Mouse (Mus musculus) hematopoietic stem cell, adult 5-6 weeks (primary cell): Measurements from ENCODE around the gene Dcbld1. TPM values are rescaled to one million over a fixed set of nuclear protein-coding genes. Genes with fewer than 3 reads are reported as not detected.
"Not testable (repeated sequence)": the region's sequence is repeated elsewhere in the genome, so short reads cannot be mapped to it uniquely, and the experiment has no call there.

Experiments used
- ATAC-seq, 2 experiments: fragments of 125-278 bp in 1 of 2; replicated peaks in 1 of 2; 2 replicates each; pipeline ENCODE4 v1.8.0; 2016 to 2017; ENCODE audit warnings: inconsistent platforms in 2 of 2, mild to moderate bottlenecking in 2 of 2, moderate number of reproducible peaks in 2 of 2, low read depth in 1 of 2, moderate TSS enrichment in 1 of 2; ENCODE audit not compliant: low FRiP score in 2 of 2, poor library complexity in 2 of 2, severe bottlenecking in 2 of 2, insufficient read depth in 1 of 2, low TSS enrichment in 1 of 2
- total RNA-seq: library from RNA; stranded (forward); fragments of 172-1452, 232-1000 nt; gene quantifications from 2 replicates; pipeline ENCODE4 v1.2.3, GENCODE M21; 2017

Dcbld1 gene
- total RNA-seq, 1 experiment from 2014 or later = 0.40 TPM

DNA sequence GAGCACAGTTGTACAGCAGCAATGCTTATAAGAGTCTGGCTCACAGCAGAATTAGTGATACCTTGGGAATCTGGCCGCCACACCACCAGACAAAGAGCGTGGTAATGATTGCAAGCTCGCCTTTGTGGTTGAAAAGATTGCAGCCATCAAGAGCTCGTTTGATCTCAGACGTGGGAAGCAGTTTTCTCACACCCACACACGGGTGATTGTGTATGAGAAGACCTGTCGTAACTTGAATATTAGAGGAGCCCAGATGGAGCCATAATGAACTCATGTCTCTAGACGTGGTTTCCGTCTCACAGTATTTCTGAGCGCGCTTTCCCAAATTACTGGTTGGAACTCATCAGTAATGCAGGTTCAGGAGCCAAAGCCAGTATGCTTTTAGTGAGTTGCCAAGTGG, 20.0 kb downstream of the Dcbld1 start:
- ATAC-seq = no peak

DNA sequence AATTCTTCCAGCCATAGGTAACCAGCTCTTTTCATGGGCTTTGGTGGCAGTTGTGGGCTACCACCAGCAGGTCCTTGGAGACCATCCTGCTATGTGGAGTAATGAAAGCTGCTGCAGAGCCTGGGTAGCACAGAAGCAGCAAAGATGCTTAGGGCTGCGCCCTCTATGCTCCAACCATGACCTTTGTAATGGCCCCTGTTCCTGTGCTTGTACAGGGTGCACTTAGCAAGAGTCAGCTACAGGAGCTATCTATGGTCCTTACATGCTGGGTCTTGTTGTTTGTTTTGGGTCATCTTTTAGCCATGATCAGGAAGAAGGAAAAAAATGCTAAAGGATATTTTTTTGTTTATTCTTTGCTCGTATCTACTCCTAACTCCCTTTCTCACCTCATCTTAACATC, 24.3 kb downstream of the Dcbld1 start:
- no peak for ATAC-seq

DNA sequence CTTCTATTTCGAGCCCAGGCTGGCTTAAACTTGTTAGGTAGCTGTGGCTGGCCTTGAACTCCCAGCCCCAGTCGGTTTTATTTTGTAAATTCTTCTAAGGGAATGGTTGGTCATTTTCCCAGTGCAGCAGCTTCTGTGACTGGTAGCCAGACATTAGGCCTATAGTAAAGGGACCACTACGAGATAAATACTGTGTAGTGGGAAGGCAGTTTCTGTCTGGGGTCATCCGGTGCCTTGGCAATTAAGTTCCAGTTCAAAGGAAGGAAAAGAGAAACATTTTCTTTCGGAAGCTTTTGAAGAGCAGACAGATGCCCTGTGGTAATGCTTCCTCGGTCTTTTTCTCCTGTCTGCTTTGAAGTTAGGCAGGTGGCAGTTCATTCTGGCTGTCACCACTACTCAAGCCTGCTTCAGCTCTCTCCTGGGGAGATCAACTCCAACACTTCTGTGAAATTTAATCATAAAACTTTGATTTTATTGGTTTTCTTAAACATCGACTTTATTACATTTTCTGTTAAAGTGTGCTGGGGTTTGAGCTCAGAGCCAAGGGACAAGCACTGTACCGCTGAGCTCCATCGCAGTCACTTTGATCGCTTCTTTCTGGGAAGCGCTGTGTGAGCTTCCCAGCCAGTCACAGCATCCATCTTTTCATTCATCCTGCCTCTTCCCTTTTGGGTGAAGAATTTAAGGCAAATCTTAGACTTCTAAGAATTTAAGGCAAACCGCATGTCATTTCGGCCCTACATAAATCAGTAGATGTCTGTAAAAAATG, 24.9 kb downstream of the Dcbld1 start:
- no peak for ATAC-seq

DNA sequence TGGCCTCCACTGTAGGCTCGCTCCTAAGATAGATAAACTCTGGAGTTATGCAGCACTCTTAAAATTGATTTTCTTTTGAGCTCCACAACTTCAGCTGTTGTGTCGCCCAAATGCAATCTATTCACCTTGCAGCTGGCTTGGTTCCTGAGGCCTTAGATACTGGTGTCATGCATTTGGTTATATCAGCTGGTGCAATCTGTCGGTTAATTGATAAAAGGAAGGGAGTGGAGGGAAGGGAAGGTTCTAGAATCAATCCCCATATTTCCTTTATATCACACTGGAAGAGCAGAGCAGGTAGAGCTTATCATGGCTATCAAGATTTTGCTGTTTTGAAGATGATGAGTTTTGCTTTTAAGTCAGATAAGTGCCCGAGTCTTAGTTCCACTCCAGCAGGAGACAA, 26.8 kb downstream of the Dcbld1 start:
- no peak for ATAC-seq

DNA sequence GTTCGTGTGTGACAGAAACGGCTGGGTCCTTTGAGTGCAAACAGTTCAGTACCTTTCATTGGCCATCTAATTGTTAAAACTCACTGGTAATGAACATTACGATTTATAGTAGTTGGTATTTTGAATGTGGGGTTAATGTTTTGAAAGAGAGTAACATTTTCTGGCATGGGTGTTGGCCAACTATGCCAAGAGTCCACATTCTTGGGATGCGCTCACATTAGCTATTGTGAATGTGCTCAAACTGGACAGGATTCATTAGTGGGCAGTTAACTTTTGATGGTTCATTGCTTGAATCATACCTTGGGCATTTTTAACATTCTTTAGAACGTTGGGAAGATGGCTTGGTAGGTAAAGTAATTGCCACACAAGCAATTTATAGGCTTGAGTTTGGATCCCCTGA, 30.7 kb downstream of the Dcbld1 start:
- no peak for ATAC-seq

DNA sequence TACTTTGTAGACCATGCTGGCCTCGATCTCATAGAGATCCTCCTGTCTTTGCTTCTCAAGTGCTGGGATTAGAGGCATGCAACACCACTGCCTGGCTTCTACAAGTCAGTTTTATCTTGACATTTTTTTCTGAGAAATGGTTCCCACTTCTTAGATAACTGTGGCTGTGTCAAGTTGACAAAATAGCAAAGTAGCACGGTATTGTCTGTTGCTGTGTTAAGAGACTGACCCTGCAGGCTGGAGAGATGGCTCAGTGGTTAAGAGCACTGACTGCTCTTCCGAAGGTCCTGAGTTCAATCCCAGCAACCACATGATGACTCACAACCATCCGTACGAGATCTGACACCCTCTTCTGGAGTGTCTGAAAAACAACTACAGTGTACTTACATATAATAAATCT, 35.5 kb downstream of the Dcbld1 start:
- no peak for ATAC-seq

DNA sequence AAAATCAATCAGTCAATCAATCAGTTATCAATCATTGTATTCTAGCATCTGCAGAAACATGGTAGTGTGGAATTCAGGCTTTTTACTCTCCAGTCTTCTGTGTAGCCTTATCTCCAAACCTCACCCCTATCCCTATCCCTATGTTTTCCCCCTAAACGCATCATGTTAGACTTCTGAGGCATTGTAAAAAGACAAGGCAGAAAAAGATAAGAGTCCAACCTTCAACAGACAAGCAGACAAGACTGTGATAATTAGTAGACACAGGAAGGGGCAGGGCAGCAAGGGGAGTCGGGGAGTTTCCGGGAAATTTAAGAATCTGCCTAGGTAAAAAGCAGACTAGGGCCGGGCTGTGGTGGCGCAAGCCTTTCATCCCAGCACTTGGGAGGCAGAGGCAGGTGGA, 38.0 kb downstream of the Dcbld1 start:
- no peak for ATAC-seq

DNA sequence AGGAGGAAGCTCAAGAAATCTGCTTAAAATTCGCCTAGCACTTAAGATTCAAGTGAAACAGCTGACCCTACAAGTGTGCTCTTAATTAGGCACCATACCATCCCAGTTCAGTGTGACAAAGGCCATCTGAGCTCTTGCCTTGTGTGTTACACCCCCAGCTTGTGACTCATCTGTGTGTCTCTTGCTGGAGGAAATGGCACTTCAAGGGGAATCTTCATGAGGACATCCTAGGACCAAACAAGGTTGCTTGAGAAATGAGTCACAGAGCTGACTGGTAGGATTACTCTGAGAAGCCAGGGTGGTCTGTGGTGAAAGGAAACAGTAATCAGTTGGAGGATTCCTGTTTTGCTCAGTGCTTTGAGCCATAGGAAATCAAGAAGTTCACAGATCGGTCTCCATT, 39.6 kb downstream of the Dcbld1 start:
- no peak for ATAC-seq

DNA sequence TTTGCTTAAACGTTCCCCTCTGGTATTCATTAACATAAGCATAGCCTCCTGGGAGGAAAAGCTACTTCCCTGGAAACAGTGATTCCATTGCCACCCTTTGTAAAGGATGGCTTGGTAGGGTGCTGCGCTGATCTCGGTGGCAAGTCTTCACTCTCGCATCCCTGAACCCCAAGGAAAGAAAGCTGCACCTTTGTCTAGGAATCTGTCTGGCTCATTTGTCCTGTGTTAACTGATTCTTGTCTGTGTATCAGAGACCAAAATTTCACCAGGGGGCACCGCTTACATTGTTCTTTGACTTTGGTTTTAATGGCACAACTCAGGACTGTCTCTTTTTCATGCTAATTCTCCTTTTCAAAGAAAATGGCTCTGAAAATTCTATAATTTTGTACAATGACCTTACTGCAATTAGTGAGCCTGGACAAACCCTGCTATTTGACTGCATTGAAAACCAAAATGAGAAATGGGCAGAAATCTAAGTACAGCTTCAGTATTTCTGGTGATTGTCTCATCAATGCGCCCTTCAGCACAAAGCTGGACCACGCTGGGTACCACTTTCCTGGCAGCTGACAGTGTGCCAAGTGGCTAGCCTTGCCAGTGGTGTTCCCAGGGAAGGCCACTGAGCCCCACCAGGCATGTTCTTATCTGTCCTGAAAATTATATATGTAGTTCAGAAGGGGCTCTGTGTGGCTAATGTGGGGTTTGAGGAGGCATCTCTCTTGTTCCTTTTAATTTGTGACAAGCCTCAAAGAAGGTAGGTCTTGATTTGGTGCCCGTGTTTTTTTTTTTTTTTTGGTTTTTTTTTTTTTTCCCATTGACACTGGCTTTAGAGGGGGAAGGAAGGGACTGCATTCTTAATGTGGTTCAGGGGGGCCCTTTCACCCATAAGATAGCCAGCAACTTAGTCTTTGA, 40.8 kb downstream of the Dcbld1 start:
- no peak for ATAC-seq

DNA sequence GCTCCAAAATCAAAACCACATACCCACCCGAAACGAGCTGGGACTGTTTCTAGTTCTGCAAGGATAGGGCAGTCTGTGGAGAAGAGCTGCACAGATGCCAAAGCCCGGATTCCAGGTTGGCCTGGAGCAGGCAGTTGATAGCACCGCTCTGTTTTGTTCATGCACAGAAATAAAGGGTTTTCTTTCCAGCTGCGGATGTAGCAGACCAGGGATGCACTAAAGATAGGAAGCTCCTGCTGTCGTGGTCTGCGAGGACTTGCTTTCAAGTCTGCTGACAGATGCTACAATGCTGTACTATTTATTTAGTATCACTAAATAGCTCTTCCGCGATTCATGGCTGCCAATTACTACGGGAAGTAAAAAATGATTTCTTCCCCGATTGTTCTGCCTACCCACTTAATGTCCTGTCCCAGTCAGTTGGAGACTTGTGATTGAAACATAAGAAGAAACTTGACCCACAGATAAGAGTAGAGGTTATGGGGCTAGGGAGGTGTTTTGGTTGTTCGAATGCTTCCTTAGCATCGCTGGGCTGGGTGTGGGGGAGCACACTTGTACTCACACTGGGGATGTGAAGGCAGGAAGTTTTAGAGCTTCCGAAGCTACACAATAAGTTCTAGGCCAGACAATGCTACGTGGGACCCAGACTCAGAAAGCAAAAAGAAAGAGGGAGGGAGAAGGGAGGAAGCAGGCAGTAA, 41.6 kb downstream of the Dcbld1 start:
- ATAC-seq = no peak

DNA sequence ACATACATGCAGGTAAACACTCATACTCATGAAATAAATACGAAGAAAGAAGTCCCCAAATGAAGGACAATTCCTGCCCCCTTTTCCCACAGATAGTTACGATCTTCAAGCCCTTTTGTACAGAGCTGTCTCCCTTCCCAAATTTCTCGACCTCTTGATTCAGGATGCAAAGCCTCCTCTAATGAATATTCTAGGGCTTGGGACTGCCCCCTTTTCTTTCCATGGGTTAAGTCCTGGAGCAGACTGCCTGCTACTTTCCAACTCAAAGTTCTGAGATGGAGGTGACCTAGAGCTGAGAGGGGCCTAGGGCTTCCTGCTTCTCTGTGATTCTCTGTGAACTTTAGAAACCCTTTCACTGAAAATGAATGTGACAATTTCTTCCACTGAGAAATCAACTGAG, 43.2 kb downstream of the Dcbld1 start:
- ATAC-seq = no peak

DNA sequence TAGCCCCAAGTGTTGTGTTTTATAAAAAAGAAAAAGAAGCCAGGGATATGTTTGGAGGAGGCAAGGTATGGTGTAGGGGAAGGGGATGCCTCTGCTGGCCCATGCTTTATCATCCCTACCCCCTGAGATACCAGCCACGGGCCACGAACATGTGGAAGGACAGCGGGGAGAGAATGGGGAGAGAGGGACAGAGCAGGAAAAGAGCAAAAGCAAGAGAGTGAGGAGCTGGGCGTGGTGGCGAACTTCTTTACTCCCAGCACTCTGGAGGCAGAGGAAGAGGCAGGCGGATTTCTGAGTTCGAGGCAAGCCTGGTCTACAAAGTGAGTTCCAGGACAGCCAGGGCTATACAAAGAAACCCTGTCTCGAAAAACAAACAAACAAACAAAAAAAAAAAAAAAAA, 44.1 kb downstream of the Dcbld1 start:
- not testable (repeated sequence) for ATAC-seq

DNA sequence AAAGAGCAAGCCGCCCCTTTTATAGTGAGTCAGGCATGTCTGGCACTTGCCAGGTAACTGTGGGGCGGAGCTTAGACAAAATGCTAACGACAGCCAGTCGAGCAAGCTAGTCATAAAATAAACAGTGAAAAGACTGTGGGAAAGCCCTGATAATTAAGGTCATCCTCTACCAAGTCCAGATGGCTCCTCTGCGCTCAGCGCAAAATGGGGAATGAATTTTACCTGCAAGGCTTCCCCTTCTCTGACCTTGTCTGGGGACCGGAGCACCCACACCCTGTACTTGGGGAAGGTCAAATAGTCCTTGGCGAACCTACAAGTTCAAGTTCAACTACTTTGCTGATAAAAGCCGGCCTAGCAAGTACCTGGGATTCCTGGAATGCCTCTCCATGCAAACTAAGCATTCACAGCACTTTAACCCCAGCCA, 44.6 kb downstream of the Dcbld1 start:
- ATAC-seq = no peak

DNA sequence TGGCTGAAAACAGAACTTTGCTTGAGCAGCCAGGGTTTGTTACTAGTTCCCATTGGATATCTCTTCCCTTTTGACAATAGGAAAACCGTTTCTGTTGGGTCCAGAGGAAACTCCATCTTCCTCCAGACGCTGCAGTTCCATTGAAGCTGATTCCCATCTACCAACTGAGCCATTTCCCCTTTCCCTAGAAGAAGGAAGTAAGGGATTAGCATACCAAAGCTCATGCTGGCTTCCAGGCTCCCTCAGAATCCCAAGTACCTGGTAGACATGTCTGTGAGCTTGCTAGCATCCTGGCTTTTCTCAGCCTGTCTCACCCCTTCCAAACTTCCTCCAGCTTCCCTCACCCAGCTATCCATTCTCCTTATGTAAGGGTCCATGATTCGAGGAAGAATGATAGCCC, 45.4 kb downstream of the Dcbld1 start:
- no peak for ATAC-seq

DNA sequence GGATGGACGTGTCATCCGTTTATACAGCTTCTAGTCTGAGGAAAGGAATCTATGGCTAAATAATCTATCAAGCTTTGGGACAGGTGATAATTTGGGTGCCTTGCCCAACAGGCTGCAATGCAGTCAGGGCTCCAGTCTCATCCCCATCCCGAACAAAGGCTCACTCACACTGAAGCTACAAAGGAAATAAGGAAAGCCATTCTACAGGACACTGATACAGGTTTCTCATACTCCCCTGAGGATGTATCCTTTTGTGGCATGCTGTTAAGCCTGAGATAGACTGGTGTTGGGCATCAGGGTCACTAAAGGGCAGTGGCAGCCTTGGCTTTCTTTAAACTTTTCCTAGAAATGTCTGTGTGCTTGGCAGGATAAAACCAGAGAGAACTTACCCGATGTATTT, 46.5 kb downstream of the Dcbld1 start:
- no peak for ATAC-seq

DNA sequence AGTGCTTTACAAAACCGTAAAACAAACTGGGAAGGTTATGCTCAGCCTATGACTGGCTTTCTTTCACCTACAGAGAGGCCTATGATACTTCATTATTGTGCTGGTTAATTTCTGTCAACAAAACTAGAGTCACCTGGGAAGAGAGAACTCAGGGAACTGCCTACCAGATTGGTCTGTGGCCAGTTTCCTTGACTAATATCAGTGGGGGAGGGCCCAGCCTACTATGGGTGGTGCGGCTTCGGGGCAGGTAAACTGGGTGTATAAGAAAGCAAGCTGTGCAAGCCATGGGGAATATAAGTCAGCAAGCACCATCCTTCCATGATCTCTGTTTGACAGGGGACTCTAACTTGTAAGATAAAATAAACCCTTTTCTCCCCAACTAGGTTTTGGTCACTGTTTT, 47.2 kb downstream of the Dcbld1 start:
- ATAC-seq = no peak

DNA sequence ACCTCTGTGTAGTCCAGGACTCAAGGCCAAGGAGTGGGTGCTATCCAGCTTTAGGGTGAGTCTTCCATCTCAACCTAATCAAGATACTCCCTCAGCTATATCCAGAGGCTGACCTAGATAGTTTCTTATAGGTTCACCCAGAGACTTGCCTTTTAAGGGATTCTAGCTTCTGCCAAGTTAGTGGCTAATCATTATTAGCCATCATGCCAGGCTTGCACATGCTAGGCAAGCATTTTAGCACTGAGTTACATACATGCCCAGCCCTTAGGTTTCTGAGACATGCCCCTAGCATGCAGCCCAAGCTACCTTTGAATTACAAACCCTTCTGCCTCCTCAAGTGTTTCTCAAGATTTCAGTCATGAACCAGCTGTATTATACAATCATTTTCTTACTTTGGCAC, 47.9 kb downstream of the Dcbld1 start:
- no peak for ATAC-seq

DNA sequence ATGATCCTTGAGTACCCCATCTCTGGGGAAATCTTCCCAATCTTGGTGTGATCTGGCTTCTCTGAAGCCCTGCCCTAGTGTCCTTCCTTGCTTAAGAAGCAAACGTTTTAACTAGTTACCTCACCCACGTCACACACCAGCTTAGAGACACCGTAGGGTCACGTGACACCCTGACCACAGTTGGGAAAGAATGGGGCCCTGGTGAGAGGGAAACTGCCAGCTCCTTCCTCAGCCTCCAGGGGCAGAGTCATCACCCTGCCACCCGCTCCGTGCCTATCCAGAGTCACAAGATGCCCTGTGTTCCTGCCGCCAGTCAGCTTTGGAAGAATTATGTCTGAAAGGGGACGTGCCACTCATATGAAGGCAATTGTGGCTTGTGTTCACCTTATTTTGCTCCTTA, 51.2 kb downstream of the Dcbld1 start:
- ATAC-seq = peak; percentile 95 to 97
